Mouse (Mus musculus) heart, adult 2 months (tissue): Measurements from ENCODE around the gene Yars.

Experiments used
- CTCF ChIP-seq: fragments of 200-600 bp; IDR thresholded peaks from 2 replicates; pipeline ENCODE4 v1.8.1; 2022; ENCODE audit warnings: antibody characterized with exemption, mild to moderate bottlenecking, moderate library complexity
- EP300 ChIP-seq: fragments of 200-500 bp; IDR thresholded peaks from 2 replicates; pipeline ENCODE4 v1.6.1; 2011; ENCODE audit warnings: low read depth, low read length, control low read depth; ENCODE audit not compliant: insufficient read depth
- POLR2A ChIP-seq: fragments of 200-500 bp; IDR thresholded peaks from 2 replicates; pipeline ENCODE4 v1.6.1; 2011; ENCODE audit warnings: mild to moderate bottlenecking, low read depth, low read length, control low read depth; ENCODE audit not compliant: insufficient read depth

DNA sequence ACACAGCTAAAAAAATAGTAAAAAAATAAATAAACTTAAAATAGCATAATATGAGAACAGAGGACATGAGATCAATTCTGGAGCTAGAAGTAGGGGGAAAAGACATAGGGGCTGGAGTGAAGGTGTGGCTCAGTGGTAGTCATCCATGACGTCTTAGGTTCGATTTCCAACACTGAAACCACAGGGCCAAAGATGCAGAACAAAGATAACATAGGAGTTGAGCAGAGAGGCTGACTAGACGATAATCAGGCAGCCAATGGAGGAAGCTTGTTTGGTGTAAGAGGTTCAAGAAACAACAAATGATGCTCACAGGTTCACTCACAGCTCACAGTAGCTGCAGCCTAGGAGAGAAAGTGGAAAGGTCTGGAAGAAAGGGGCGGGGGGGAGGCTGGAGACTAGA lies 48.8 kb upstream of the Yars start:
- TF ChIP-seq CTCF (no peak), POLR2A (no peak), EP300 (no peak)
